Mouse (Mus musculus) MN1 (cell line): ENCODE data around the gene Gm8247.
"Not testable (repeated sequence)": the region's sequence is repeated elsewhere in the genome, so short reads cannot be mapped to it uniquely, and the experiment has no call there.

Experiments used
- DNase-seq: peaks from one replicate; pipeline ENCODE4 v3.0.0-alpha.2; 2016; ENCODE audit warnings: low spot score

Gm8247 gene

DNA sequence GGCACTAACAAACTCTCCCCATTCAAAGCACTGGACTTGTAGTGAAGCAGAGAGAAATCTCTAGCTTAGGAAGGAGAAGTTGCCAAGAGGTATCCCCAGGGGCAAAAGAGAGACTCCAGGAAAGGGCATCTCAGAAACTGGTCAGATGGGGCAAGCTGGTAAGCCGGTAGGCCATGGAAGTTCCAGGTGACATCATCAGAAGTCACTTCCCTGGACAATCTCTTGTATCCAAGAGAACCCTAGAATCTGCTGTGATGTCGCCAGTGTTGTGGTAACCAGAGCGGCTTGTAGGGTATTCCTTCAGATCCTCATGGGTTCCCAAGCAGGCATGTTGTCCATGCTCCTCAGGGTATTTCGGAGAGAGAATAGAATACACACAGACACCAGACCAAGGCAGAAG is at the start of gene Gm8247:
Gm8247 (plus strand) TSS at position 301 of the 400 bp plus-strand sequence.
- DNase-seq: not testable (repeated sequence)

DNA sequence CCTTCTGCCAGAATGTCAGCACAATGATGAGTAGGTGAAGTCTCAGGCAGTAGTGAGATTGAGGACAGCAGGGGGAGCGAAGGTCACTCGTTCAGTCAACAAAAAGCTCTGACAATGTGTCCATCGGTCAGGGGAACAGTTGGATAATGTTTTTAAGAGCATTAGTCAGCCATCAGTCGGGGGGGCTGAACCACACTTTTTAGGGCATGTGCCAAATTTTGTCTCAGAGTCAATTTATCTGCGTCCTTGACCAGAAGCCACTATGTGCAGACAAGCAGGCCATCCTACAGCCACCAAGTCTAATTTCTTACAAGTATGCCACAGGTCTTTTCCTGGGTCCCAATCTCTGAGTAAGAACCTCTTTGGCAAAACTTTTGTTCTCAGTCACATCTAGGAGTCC is 35.0 kb upstream of the Gm8247 start:
- not testable (repeated sequence) for DNase-seq

DNA sequence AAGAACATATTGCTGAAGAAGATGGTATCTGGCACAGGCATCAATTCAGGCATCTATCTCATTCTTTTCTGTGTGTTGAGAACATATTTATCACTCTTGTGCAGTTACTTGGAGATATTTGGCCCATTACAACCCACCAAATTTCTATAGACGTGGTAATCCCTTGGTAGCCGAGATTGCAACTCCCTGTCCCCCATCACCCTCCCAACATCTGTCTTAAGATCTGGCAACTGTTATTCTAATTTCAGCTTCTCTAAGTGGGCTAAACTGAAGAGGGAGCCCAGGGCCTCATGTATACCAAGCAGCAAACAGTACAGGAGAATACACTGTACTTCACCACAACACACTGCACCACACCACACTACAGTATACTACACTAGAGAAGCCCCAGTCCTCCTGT is 8.8 kb downstream of the Gm8247 start:
- DNase-seq: not testable (repeated sequence)

DNA sequence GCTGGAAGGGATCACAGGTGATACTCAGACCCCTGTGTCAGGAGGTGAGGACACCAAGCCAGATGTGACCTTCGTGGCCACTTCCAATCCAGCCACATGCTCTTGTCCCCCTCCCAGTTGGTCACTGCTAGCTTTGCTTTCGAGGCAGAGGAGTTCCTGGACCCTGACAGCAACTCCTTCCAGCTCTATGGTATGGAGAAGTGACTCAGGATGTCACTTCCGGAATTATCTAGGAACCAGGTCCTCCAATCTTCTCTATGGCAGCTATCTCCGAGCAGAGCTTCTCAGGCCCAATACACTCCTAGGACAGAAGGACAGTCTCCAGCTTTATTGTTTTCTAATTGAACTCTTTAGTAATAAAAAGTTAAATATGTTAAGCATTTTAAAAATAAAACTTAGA is 44.8 kb downstream of the Gm8247 start, which contains the start of gene Gm5624:
Gm5624 (minus strand) TSS at position 202 of the 400 bp plus-strand sequence.
- peak; percentile 5 for DNase-seq
